Mouse (Mus musculus): ENCODE measurements at regions not wholly inside any gene's neighbourhood (a gene's known extent, or its start where the extent isn't known, plus 50 kb on each side); places are given as distances from the start of the nearest gene placed in this dataset.

GRCm38 (mm10) chr5:125843259-125843658, 311.7 kb downstream of the Tmem132b start:
- peaks cover 63% of the 10 kb centered on the region for H3K9me3 ChIP-seq
- no peak overlapping the region for H3K4me3 ChIP-seq (replicated peaks)
- TF ChIP-seq GATA1 (IDR thresholded peaks at IDR 0.05; ENCODE audit: borderline replicate concordance, low read length): no peak
- no peak for TF ChIP-seq FLI1 (IDR thresholded peaks at IDR 0.05; ENCODE audit: low read length)
- H3K36me3 ChIP-seq (replicated peaks; ENCODE audit: low read length): no peaks in the 10 kb centered on the region
- H3K27me3 ChIP-seq (replicated peaks): no peaks in the 10 kb centered on the region
- H3K4me1 ChIP-seq: no peaks in the 10 kb centered on the region

DNA sequence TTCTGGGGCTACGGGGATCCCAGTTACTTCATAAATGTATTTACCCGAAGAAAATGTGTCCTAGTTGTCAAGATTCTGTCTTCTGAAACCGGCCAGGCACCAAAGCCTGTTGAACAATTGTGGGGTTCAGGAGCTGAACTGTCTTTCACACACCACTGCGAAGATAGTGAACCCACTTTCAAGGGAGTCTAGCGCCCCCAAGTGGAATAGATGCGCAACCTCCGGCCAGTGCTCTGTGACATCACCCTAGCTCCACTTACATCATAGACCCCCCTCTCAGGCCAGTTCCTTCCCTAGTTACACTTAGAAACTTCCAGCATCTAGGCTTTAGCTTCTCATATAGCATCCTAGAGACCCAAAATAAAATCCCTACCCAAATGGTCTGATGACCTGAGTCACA, 318.1 kb downstream of the Tmem132b start:
- Histone ChIP-seq H3K9me3 (peaks cover 64% of the 10 kb centered on the region), H3K27me3 (replicated peaks) (no peaks in the 10 kb centered on the region), H3K36me3 (replicated peaks; ENCODE audit: low read length) (no peaks in the 10 kb centered on the region), H3K4me1 (no peaks in the 10 kb centered on the region), H3K4me3 (replicated peaks) (no peak overlapping the region)
- TF ChIP-seq GATA1 (IDR thresholded peaks at IDR 0.05; ENCODE audit: borderline replicate concordance, low read length): no peak
- TF ChIP-seq FLI1 (IDR thresholded peaks at IDR 0.05; ENCODE audit: low read length): no peak

DNA sequence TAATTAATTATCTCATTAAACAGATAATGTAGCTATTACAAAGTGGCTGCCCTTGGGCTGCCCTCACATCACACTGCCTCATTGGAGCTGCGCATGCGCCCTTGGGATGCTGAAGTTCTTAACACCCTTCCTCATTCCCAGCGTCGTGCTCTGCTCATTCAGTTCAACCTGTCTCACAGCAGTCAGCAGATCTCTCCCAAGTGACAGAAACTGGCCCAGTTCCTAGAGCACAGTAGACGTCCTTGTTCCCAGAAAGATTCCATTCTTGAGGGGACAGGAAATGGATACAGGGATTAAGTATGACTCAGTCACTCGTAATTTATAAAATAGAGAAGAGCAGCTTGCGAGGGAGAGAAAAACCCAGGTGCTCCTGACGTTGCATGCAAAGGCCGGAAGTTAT, 344.7 kb downstream of the Tmem132b start:
- H3K9me3 ChIP-seq: peaks cover 55% of the 10 kb centered on the region
- TF ChIP-seq FLI1 (IDR thresholded peaks at IDR 0.05; ENCODE audit: low read length) (no peak), GATA1 (IDR thresholded peaks at IDR 0.05; ENCODE audit: borderline replicate concordance, low read length) (no peak)
- no peaks in the 10 kb centered on the region for H3K36me3 ChIP-seq (replicated peaks; ENCODE audit: low read length)
- no peak overlapping the region for H3K4me3 ChIP-seq (replicated peaks)
- no peaks in the 10 kb centered on the region for H3K27me3 ChIP-seq (replicated peaks)
- H3K4me1 ChIP-seq: no peaks in the 10 kb centered on the region

DNA sequence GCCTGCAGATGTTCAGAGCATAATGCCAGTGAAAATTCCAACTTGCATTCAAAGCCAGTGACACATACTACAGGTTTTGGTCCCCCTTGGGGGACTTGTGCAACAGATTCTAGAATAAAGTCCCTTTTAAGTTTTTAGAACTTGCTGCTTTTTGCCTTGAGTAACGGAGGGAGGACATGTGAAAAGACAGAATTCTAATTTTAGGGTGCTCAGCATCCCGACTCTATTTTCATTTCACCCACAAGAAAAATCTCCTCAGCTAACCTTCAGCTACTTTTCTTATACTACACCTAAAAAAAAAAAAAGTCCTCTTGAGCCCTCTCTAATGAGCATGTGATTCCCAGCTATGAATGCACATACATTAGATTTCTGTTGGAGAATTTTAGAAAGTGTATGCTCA, 357.3 kb downstream of the Tmem132b start:
- Histone ChIP-seq H3K36me3 (replicated peaks; ENCODE audit: low read length) (no peaks in the 10 kb centered on the region), H3K4me3 (replicated peaks) (no peak overlapping the region), H3K9me3 (peaks cover 54% of the 10 kb centered on the region), H3K27me3 (replicated peaks) (no peaks in the 10 kb centered on the region), H3K4me1 (no peaks in the 10 kb centered on the region)
- TF ChIP-seq GATA1 (IDR thresholded peaks at IDR 0.05; ENCODE audit: borderline replicate concordance, low read length) (no peak), FLI1 (IDR thresholded peaks at IDR 0.05; ENCODE audit: low read length) (no peak)

- no peaks in the 10 kb centered on the region for H3K27me3 ChIP-seq (replicated peaks)
- no peak overlapping the region for H3K4me3 ChIP-seq (replicated peaks)
- no peaks in the 10 kb centered on the region for H3K4me1 ChIP-seq
Measured at GRCm38 (mm10) chr5:125893864-125894263, 362.3 kb downstream of the Tmem132b start.

DNA sequence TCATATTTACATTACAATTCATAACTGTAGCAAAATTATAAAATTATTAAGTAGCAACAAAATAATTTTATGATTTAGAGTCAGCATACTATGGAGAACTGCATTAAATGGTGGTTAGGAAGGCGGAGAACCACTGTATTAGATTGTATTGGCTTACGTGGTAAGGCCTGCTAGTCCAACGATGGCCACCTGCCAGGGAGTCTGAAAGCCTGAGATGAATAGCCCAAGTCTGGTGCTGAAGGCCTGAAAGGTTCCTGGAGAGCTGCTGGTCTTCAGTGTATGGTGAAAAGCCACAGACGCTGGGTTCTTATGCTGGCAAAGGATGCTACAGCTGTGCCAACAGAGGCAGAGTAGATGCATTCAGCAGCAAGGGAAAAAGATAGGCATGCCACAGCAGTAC, 370.5 kb downstream of the Tmem132b start:
- no peaks in the 10 kb centered on the region for H3K27me3 ChIP-seq (replicated peaks)
- TF ChIP-seq GATA1 (IDR thresholded peaks at IDR 0.05; ENCODE audit: borderline replicate concordance, low read length) (no peak), FLI1 (IDR thresholded peaks at IDR 0.05; ENCODE audit: low read length) (no peak)
- H3K4me3 ChIP-seq (replicated peaks): no peak overlapping the region
- peaks cover 64% of the 10 kb centered on the region for H3K9me3 ChIP-seq
- no peaks in the 10 kb centered on the region for H3K4me1 ChIP-seq
- H3K36me3 ChIP-seq (replicated peaks; ENCODE audit: low read length): no peaks in the 10 kb centered on the region

More at GRCm38 (mm10) chr5:125893864-125894263, 362.3 kb downstream of the Tmem132b start:
- peaks cover 62% of the 10 kb centered on the region for H3K9me3 ChIP-seq
- no peaks in the 10 kb centered on the region for H3K36me3 ChIP-seq (replicated peaks; ENCODE audit: low read length)
- no peak for TF ChIP-seq FLI1 (IDR thresholded peaks at IDR 0.05; ENCODE audit: low read length)
- no peak for TF ChIP-seq GATA1 (IDR thresholded peaks at IDR 0.05; ENCODE audit: borderline replicate concordance, low read length)

DNA sequence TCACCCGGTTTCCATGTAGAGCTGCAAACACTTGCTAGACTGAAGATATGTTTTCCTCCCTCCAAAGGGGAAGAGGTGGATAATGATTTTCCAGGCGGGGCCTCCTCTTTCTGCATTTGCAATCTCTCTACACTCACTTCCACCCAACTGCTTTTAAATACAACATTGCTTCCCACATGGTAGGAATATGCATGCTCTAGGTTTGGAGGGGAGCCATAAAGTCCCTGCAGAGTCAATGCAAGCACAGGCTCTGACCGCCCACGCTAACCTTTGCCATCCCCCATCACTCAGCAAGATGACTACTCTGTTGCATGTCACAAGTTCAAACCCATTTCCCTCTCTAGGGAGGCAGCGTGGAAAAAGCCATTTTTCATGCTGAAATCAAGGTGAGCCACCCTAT, 372.9 kb downstream of the Tmem132b start:
- H3K4me3 ChIP-seq (replicated peaks): peak overlapping the region; percentile 28
- H3K27me3 ChIP-seq (replicated peaks): no peaks in the 10 kb centered on the region
- TF ChIP-seq FLI1 (IDR thresholded peaks at IDR 0.05; ENCODE audit: low read length) (no peak), GATA1 (IDR thresholded peaks at IDR 0.05; ENCODE audit: borderline replicate concordance, low read length) (no peak)
- H3K36me3 ChIP-seq (replicated peaks; ENCODE audit: low read length): no peaks in the 10 kb centered on the region
- no peaks in the 10 kb centered on the region for H3K4me1 ChIP-seq
- H3K9me3 ChIP-seq: peaks cover 61% of the 10 kb centered on the region

- H3K4me3 ChIP-seq (replicated peaks): no peak overlapping the region
- no peaks in the 10 kb centered on the region for H3K4me1 ChIP-seq
- H3K36me3 ChIP-seq (replicated peaks; ENCODE audit: low read length): no peaks in the 10 kb centered on the region
- H3K27me3 ChIP-seq (replicated peaks): no peaks in the 10 kb centered on the region
- peaks cover 63% of the 10 kb centered on the region for H3K9me3 ChIP-seq
- TF ChIP-seq GATA1 (IDR thresholded peaks at IDR 0.05; ENCODE audit: borderline replicate concordance, low read length) (no peak), FLI1 (IDR thresholded peaks at IDR 0.05; ENCODE audit: low read length) (no peak)
Measured at GRCm38 (mm10) chr5:125907332-125907731, 375.8 kb downstream of the Tmem132b start.

GRCm38 (mm10) chr5:125907909-125908308, 376.3 kb downstream of the Tmem132b start:
- Histone ChIP-seq H3K4me1 (no peaks in the 10 kb centered on the region), H3K9me3 (peaks cover 63% of the 10 kb centered on the region), H3K36me3 (replicated peaks; ENCODE audit: low read length) (no peaks in the 10 kb centered on the region), H3K4me3 (replicated peaks) (no peak overlapping the region), H3K27me3 (replicated peaks) (no peaks in the 10 kb centered on the region)
- TF ChIP-seq FLI1 (IDR thresholded peaks at IDR 0.05; ENCODE audit: low read length): no peak

- H3K9me3 ChIP-seq: peaks cover 81% of the 10 kb centered on the region
- H3K4me1 ChIP-seq: no peaks in the 10 kb centered on the region
- no peak overlapping the region for H3K4me3 ChIP-seq (replicated peaks)
- no peak for TF ChIP-seq FLI1 (IDR thresholded peaks at IDR 0.05; ENCODE audit: low read length)
- no peak for TF ChIP-seq GATA1 (IDR thresholded peaks at IDR 0.05; ENCODE audit: borderline replicate concordance, low read length)
- no peaks in the 10 kb centered on the region for H3K36me3 ChIP-seq (replicated peaks; ENCODE audit: low read length)
- no peaks in the 10 kb centered on the region for H3K27me3 ChIP-seq (replicated peaks)
Measured at GRCm38 (mm10) chr5:125915857-125916256, 384.3 kb downstream of the Tmem132b start.

GRCm38 (mm10) chr5:125920965-125921364, 389.4 kb downstream of the Tmem132b start:
- no peaks in the 10 kb centered on the region for H3K4me1 ChIP-seq
- H3K9me3 ChIP-seq: peaks cover 74% of the 10 kb centered on the region
- no peaks in the 10 kb centered on the region for H3K27me3 ChIP-seq (replicated peaks)
- TF ChIP-seq FLI1 (IDR thresholded peaks at IDR 0.05; ENCODE audit: low read length): no peak
- no peak for TF ChIP-seq GATA1 (IDR thresholded peaks at IDR 0.05; ENCODE audit: borderline replicate concordance, low read length)
- H3K36me3 ChIP-seq (replicated peaks; ENCODE audit: low read length): no peaks in the 10 kb centered on the region
- no peak overlapping the region for H3K4me3 ChIP-seq (replicated peaks)
